Mouse (Mus musculus) liver, embryonic 12.5 days (tissue): ENCODE measurements around the gene Alpl. TPM values are rescaled to one million over a fixed set of nuclear protein-coding genes. Genes with fewer than 3 reads are reported as not detected.

Experiments
- ATAC-seq: fragments of 200-750 bp; cut with Nextera tagmentation; 2 replicates; pipeline ENCODE4 v1.8.0; 2017; ENCODE audit warnings: moderate number of reproducible peaks, mild to moderate bottlenecking, moderate library complexity
- H3K27ac ChIP-seq: fragments of 300-500 bp; sonication (generic); 2 replicates; pipeline ENCODE4 v1.5.1; 2016; ENCODE audit warnings: mild to moderate bottlenecking
- H3K27me3 ChIP-seq: fragments of 300-500 bp; sonication (generic); replicated peaks from 2 replicates; pipeline ENCODE4 v1.6.1; 2016; ENCODE audit warnings: mild to moderate bottlenecking, moderate library complexity
- H3K36me3 ChIP-seq: fragments of 300-500 bp; sonication (generic); 2 replicates; pipeline ENCODE4 v1.6.1; 2016; ENCODE audit warnings: mild to moderate bottlenecking, moderate library complexity
- H3K4me1 ChIP-seq: fragments of 300-500 bp; sonication (generic); 2 replicates; pipeline ENCODE4 v1.6.1; 2016
- H3K4me2 ChIP-seq: fragments of 300-500 bp; sonication (generic); 2 replicates; pipeline ENCODE4 v1.6.1; 2016; ENCODE audit warnings: mild to moderate bottlenecking, moderate library complexity
- H3K4me3 ChIP-seq: fragments of 300-500 bp; sonication (generic); 2 replicates; pipeline ENCODE4 v1.5.1; 2016; ENCODE audit warnings: mild to moderate bottlenecking, moderate library complexity
- H3K9ac ChIP-seq: fragments of 300-500 bp; sonication (generic); 2 replicates; pipeline ENCODE4 v1.6.1; 2016; ENCODE audit warnings: mild to moderate bottlenecking, moderate library complexity
- H3K9me3 ChIP-seq: fragments of 300-500 bp; sonication (generic); replicated peaks from 2 replicates; pipeline ENCODE4 v1.6.1; 2016; ENCODE audit warnings: mild to moderate bottlenecking, moderate library complexity
- WGBS: fragments of 180-500 bp; shearing (Covaris S2); methylation state at CpG from one replicate; pipeline ENCODE4 v1.1.7; 2016; ENCODE audit not compliant: insufficient replicate concordance; 5-methylcytosine and 5-hydroxymethylcytosine counted together
- polyA plus RNA-seq: library from polyadenylated mRNA; unstranded; fragments of >200 nt; fragmentation: Nextera tagmentation; extraction: Ambion mirVana; gene quantifications from 2 replicates; pipeline ENCODE4 v1.2.1, GENCODE M21; 2016

The Alpl gene
- polyA plus RNA-seq, 1 experiment from 2014 or later: 5.1 TPM

- Histone ChIP-seq H3K9ac (no peak overlapping the region), H3K27ac (no peak overlapping the region), H3K36me3 (no peaks in the 10 kb centered on the region), H3K4me1 (peaks cover 13% of the 10 kb centered on the region), H3K27me3 (peaks cover 90% of the 10 kb centered on the region), H3K4me3 (no peak overlapping the region), H3K9me3 (no peaks in the 10 kb centered on the region), H3K4me2 (no peak overlapping the region)
- WGBS: 53% methylated on average over 10 of the region's 10 CpGs
- no peak for ATAC-seq
Measured at GRCm38 (mm10) chr4:137731891-137732290, 64.3 kb downstream of the Alpl start.

GRCm38 (mm10) chr4:137730757-137731156 is 65.4 kb downstream of the Alpl start:
- 58% methylated on average over 8 of the region's 8 CpGs for WGBS
- no peak for ATAC-seq
- peaks cover 13% of the 10 kb centered on the region for H3K4me1 ChIP-seq
- H3K27me3 ChIP-seq: peaks cover 88% of the 10 kb centered on the region
- H3K4me3 ChIP-seq: no peak overlapping the region
- no peak overlapping the region for H3K4me2 ChIP-seq
- H3K27ac ChIP-seq: no peak overlapping the region
- no peak overlapping the region for H3K9ac ChIP-seq
- H3K36me3 ChIP-seq: no peaks in the 10 kb centered on the region
- H3K9me3 ChIP-seq: no peaks in the 10 kb centered on the region

DNA sequence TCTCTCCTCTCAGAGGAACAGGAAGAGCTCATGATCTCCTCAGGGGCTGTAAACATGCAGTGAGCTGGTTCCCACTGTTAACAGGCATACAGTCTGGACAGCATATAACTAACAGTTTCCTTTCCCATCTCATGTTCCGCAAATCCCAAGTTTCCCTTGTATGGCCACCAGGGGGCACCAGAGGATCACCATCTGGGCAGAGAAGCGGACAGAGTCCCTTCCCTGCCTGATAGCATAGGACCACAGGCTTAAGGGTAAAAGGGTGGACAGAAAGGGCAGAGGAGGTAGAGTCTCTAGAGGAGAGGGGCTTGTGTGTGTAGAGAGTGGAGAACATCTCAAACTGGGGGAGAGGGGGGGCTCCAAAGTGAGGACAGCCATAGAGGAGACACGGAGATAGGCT is 66.0 kb downstream of the Alpl start:
- peak; percentile 27; the same call in 1 of the 2 replicates for ATAC-seq
- Histone ChIP-seq H3K4me3 (no peak overlapping the region), H3K4me2 (no peak overlapping the region), H3K36me3 (no peaks in the 10 kb centered on the region), H3K27me3 (peaks cover 83% of the 10 kb centered on the region), H3K4me1 (peaks cover 20% of the 10 kb centered on the region), H3K27ac (no peak overlapping the region), H3K9ac (no peak overlapping the region), H3K9me3 (no peaks in the 10 kb centered on the region)
- WGBS: 19% methylated on average over 3 of the region's 3 CpGs

GRCm38 (mm10) chr4:137729155-137729855 is 66.9 kb downstream of the Alpl start:
- Histone ChIP-seq H3K4me3 (no peak overlapping the region), H3K9me3 (no peaks in the 10 kb centered on the region), H3K27ac (no peak overlapping the region), H3K4me1 (peaks cover 28% of the 10 kb centered on the region), H3K9ac (no peak overlapping the region), H3K4me2 (peak overlapping the region; percentile 29), H3K27me3 (peaks cover 81% of the 10 kb centered on the region), H3K36me3 (no peaks in the 10 kb centered on the region)
- WGBS: 22% methylated on average over 24 of the region's 24 CpGs
- no peak for ATAC-seq

DNA sequence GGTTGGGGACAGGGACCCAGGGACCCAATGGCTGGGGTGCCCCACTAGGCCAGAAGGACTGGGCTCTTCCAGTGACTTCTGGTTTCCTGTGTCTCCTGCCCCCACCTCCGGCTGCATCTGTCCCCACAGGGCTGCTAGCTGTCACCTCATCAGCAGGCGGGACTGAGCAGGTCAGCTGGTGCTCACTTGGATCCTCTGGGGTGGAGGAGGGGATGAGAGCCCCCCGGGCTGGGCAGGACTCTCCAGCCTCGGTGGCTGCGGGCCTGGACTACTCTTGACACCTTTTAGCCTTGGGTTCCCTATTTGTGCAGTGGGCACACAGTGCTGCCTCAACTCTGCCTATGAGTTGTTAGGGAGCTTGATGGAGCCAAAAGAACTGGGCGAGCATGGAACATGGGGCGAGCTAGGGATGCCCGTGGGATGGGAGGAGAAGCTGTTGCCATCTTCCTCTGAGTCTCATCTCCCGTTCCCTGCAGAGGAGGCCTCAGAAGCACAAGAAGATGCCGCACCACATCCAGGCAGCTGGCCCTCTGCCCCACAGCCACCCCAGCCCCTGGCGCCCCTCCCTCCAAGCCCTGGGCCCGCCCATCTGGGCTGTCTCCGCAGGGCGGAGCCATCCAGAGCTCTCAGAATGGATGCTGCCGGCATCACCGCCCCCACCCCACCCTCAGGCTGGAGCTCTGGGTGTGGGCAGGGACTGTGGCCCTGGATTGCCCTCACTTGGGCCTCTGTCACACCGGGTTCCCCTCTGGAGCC is 67.6 kb downstream of the Alpl start:
- H3K4me1 ChIP-seq: peaks cover 35% of the 10 kb centered on the region
- H3K4me3 ChIP-seq: no peak overlapping the region
- H3K27me3 ChIP-seq: peaks cover 85% of the 10 kb centered on the region
- no peak overlapping the region for H3K9ac ChIP-seq
- WGBS: 8% methylated on average over 17 of the region's 17 CpGs
- H3K36me3 ChIP-seq: no peaks in the 10 kb centered on the region
- no peak overlapping the region for H3K27ac ChIP-seq
- no peaks in the 10 kb centered on the region for H3K9me3 ChIP-seq
- H3K4me2 ChIP-seq: peak overlapping the region; percentile 29
- ATAC-seq: no peak

DNA sequence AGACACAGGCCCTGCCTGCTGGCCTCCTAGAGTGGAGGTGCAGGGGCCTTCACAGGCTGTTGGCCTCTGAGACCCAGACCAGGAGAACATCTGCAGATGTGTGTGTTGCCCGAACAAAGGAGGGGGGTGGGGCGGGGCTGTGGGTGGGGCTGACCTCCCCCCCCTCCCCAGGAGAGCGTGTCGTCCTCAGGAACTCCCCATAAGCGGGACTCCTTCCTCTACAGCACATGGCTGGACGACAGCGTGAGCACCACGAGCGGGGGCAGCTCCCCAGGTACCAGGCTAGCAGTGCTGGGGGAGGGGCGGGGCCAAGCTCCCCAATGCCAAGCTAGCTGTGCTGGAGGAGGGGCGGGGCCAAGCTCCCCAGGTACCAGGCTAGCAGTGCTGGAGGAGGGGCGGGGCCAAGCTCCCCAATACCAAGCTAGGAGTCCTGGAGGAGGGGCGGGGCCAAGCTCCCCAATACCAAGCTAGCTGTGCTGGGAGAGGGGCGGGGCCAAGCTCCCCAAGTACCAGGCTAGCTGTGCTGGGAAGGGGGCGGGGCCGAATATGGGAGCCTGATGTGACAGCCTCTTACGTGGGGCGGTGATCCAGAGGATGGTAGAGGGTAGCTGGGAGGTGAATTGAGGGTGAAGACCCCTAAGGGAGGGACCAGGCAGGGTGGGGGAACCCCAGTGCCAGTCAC is 68.5 kb downstream of the Alpl start:
- ATAC-seq: peak; percentile 38
- Histone ChIP-seq H3K4me2 (no peak overlapping the region), H3K4me3 (no peak overlapping the region), H3K4me1 (peaks cover 43% of the 10 kb centered on the region), H3K36me3 (no peaks in the 10 kb centered on the region), H3K27me3 (peaks cover 86% of the 10 kb centered on the region), H3K27ac (no peak overlapping the region), H3K9ac (no peak overlapping the region), H3K9me3 (no peaks in the 10 kb centered on the region)
- 11% methylated on average over 18 of the region's 18 CpGs for WGBS

DNA sequence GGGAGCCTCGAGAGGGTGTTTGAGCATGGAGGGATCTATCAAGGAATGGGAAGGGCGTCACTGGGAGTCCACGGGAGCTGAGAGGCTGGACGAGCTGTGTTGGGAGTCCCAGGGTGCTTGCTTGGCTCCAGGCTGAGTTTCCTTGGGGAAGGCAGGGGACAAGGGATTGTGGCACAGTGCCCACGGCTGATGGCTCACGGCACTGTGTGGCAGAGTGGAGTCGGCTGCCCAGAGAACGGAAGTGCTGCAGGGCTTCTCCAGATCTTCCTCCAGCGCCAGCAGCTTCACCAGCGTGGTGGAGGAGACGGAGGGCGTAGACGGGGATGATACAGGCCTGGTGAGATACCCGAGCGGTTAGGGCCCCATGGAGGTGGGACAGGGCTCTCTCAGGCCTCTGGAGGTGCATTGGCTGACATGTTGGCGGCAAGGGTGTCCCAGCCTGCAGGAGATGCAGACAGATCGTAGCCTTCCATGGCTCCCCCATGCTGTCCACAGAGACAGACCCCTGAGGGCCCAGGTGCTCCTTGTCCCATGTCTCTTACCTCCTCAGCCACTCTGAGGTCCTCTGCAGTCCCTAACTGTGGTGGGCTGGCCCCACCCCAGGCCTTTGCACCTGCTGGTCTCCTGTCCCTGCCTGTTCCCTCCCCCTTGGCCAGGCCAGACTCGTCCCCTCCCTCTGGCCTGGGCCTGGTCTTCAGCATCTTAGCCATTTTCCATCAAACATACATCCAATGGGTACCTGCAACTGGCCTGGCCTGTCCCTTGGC is 69.3 kb downstream of the Alpl start:
- H3K27ac ChIP-seq: no peak overlapping the region
- no peak overlapping the region for H3K4me3 ChIP-seq
- H3K9ac ChIP-seq: no peak overlapping the region
- no peaks in the 10 kb centered on the region for H3K36me3 ChIP-seq
- H3K4me2 ChIP-seq: no peak overlapping the region
- 66% methylated on average over 18 of the region's 18 CpGs for WGBS
- peaks cover 43% of the 10 kb centered on the region for H3K4me1 ChIP-seq
- peaks cover 85% of the 10 kb centered on the region for H3K27me3 ChIP-seq
- no peaks in the 10 kb centered on the region for H3K9me3 ChIP-seq
- ATAC-seq: 0 out of 2 replicates have a peak, but pooled peaks have one; percentile 3

DNA sequence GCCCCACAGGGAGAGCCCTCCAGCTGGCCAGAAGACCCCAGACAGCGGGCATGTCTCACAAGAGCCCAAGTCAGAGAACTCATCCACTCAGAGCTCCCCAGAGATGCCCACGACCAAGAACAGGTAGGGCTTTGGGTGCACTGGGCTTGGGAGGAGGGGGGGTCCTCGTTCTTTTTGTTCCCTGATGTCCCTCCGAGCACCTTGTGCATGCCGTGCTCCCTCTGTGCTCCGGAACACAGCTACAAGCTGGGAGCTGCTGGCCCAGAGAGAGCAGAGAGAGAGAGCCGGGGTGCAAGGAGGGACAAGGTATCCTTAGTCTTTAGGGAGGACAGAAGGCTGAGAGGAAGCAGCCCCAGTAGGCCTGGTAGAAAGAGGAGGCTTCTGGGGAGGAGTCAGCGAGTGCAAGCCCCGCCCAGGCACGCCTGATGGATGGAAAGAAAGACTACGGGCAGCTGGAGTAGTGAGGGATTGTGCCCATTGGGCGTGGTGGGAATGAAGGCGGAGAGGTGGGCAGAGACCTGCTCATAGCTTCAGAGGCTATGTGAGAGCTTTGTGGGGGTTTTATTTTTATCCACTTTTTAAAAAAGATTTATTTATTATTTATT is 70.5 kb downstream of the Alpl start:
- Histone ChIP-seq H3K27ac (no peak overlapping the region), H3K9me3 (no peaks in the 10 kb centered on the region), H3K4me2 (no peak overlapping the region), H3K4me1 (peaks cover 43% of the 10 kb centered on the region), H3K9ac (no peak overlapping the region), H3K36me3 (no peaks in the 10 kb centered on the region), H3K4me3 (no peak overlapping the region), H3K27me3 (peaks cover 88% of the 10 kb centered on the region)
- ATAC-seq: no peak
- WGBS: 61% methylated on average over 13 of the region's 13 CpGs

DNA sequence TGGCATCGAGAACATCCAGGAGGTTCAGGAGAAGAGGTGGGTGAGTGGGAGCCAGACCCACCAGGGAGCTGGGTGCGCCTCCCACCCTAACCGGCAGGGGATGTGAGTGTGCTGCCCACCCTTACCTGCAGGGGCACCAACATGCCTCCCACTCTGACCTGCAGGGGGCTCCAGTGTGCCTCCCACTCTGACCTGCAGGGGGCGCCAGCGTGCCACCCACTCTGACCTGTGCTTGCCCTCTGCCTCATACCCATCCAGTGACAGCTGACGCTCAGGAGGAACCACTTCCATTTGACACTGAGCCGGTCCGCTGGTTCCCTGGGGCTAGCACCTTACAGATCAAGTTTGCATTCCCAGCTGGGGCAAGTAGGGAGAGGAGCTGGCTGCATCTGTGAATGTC is 71.4 kb downstream of the Alpl start:
- 33% methylated on average over 8 of the region's 8 CpGs for WGBS
- H3K36me3 ChIP-seq: no peaks in the 10 kb centered on the region
- peaks cover 88% of the 10 kb centered on the region for H3K27me3 ChIP-seq
- peak overlapping the region; percentile 56 for H3K4me2 ChIP-seq
- H3K4me1 ChIP-seq: peaks cover 45% of the 10 kb centered on the region
- H3K9ac ChIP-seq: no peak overlapping the region
- peak; percentile 17; the same call in 1 of the 2 replicates for ATAC-seq
- peak overlapping the region; percentile 34 for H3K4me3 ChIP-seq
- no peaks in the 10 kb centered on the region for H3K9me3 ChIP-seq
- H3K27ac ChIP-seq: no peak overlapping the region

- Histone ChIP-seq H3K9ac (no peak overlapping the region; the same call in 1 of the 2 replicates), H3K4me1 (peaks cover 51% of the 10 kb centered on the region), H3K4me3 (peak overlapping the region; percentile 34), H3K4me2 (peak overlapping the region; percentile 56), H3K27me3 (peaks cover 88% of the 10 kb centered on the region), H3K36me3 (no peaks in the 10 kb centered on the region), H3K27ac (no peak overlapping the region), H3K9me3 (no peaks in the 10 kb centered on the region)
- WGBS: 36% methylated on average over 11 of the region's 11 CpGs
- peak; percentile 38 for ATAC-seq
Measured at GRCm38 (mm10) chr4:137724212-137724611, 72.0 kb downstream of the Alpl start.

- 29% methylated on average over 25 of the region's 25 CpGs for WGBS
- peak overlapping the region; percentile 34; the same call in 1 of the 2 replicates for H3K4me3 ChIP-seq
Measured at GRCm38 (mm10) chr4:137723527-137723926, 72.7 kb downstream of the Alpl start.

More at GRCm38 (mm10) chr4:137723527-137723926, 72.7 kb downstream of the Alpl start:
- Histone ChIP-seq H3K27ac (no peak overlapping the region), H3K4me1 (peaks cover 52% of the 10 kb centered on the region), H3K36me3 (no peaks in the 10 kb centered on the region), H3K9ac (no peak overlapping the region), H3K4me2 (peak overlapping the region; percentile 56), H3K27me3 (peaks cover 88% of the 10 kb centered on the region), H3K9me3 (no peaks in the 10 kb centered on the region)
- ATAC-seq: no peak
